Mouse (Mus musculus): ENCODE data around the gene Mospd3. TPM values are rescaled to one million over a fixed set of nuclear protein-coding genes. Genes with fewer than 3 reads are reported as not detected.

Gene Mospd3
- polyA plus RNA-seq, 1 experiment from 2014 or later: 23.1 TPM

GRCm38 (mm10) chr5:137598100-137598826 is 2.6 kb downstream of the Mospd3 start:
- ATAC-seq (ENCODE audit: low read depth): no peak
- no peak overlapping the region for H3K4me2 ChIP-seq (ENCODE audit: low read depth, low read length)
- H3K27me3 ChIP-seq (ENCODE audit: control insufficient read depth, insufficient read depth, low read depth, low read length): no peaks in the 10 kb centered on the region
- H3K9me3 ChIP-seq (replicated peaks; ENCODE audit: control insufficient read depth, low read length): no peaks in the 10 kb centered on the region
- 29% methylated on average over 2 of the region's 2 CpGs for WGBS (ENCODE audit: insufficient replicate concordance)
- H3K4me1 ChIP-seq (ENCODE audit: control insufficient read depth, low read depth, low read length): peaks cover 31% of the 10 kb centered on the region
- H3K4me3 ChIP-seq (ENCODE audit: low read depth, low read length): no peak overlapping the region
- peak overlapping the region; percentile 45; the same call in 1 of the 2 replicates for H3K27ac ChIP-seq (ENCODE audit: low read length)
- H3K9ac ChIP-seq (ENCODE audit: low read depth, low read length): no peak overlapping the region
- H3K36me3 ChIP-seq (ENCODE audit: control insufficient read depth, insufficient read depth): no peaks in the 10 kb centered on the region

GRCm38 (mm10) chr5:137597625-137598024 is 3.2 kb downstream of the Mospd3 start:
- 71% methylated on average over 6 of the region's 6 CpGs for WGBS (ENCODE audit: insufficient replicate concordance)
- Histone ChIP-seq H3K27me3 (ENCODE audit: control insufficient read depth, insufficient read depth, low read depth, low read length) (no peaks in the 10 kb centered on the region), H3K4me2 (ENCODE audit: low read depth, low read length) (no peak overlapping the region), H3K36me3 (ENCODE audit: control insufficient read depth, insufficient read depth) (no peaks in the 10 kb centered on the region), H3K27ac (ENCODE audit: low read length) (peak overlapping the region; percentile 45; the same call in 1 of the 2 replicates), H3K9me3 (replicated peaks; ENCODE audit: control insufficient read depth, low read length) (no peaks in the 10 kb centered on the region), H3K4me3 (ENCODE audit: low read depth, low read length) (no peak overlapping the region), H3K4me1 (ENCODE audit: control insufficient read depth, low read depth, low read length) (peaks cover 29% of the 10 kb centered on the region), H3K9ac (ENCODE audit: low read depth, low read length) (no peak overlapping the region)
- ATAC-seq (ENCODE audit: low read depth): no peak

- no peak for ATAC-seq (ENCODE audit: low read depth)
- H3K4me2 ChIP-seq (ENCODE audit: low read depth, low read length): peak overlapping the region; percentile 44
- no peaks in the 10 kb centered on the region for H3K9me3 ChIP-seq (replicated peaks; ENCODE audit: control insufficient read depth, low read length)
- peaks cover 24% of the 10 kb centered on the region for H3K4me1 ChIP-seq (ENCODE audit: control insufficient read depth, low read depth, low read length)
- H3K27ac ChIP-seq (ENCODE audit: low read length): peak overlapping the region; percentile 23; the same call in 1 of the 2 replicates
- WGBS (ENCODE audit: insufficient replicate concordance): 22% methylated on average over 30 of the region's 30 CpGs
- H3K9ac ChIP-seq (ENCODE audit: low read depth, low read length): peak overlapping the region; percentile 37; the same call in 1 of the 2 replicates
- H3K36me3 ChIP-seq (ENCODE audit: control insufficient read depth, insufficient read depth): no peaks in the 10 kb centered on the region
- peak overlapping the region; percentile 18; the same call in 1 of the 2 replicates for H3K4me3 ChIP-seq (ENCODE audit: low read depth, low read length)
- no peaks in the 10 kb centered on the region for H3K27me3 ChIP-seq (ENCODE audit: control insufficient read depth, insufficient read depth, low read depth, low read length)
These were observed 4.1 kb downstream of the Mospd3 start for GRCm38 (mm10) chr5:137596601-137597261.

- WGBS (ENCODE audit: insufficient replicate concordance): 81% methylated on average over 7 of the region's 7 CpGs
- Histone ChIP-seq H3K9ac (ENCODE audit: low read depth, low read length) (no peak overlapping the region), H3K4me1 (ENCODE audit: control insufficient read depth, low read depth, low read length) (peaks cover 24% of the 10 kb centered on the region), H3K27me3 (ENCODE audit: control insufficient read depth, insufficient read depth, low read depth, low read length) (no peaks in the 10 kb centered on the region), H3K4me3 (ENCODE audit: low read depth, low read length) (no peak overlapping the region), H3K4me2 (ENCODE audit: low read depth, low read length) (no peak overlapping the region), H3K36me3 (ENCODE audit: control insufficient read depth, insufficient read depth) (no peaks in the 10 kb centered on the region), H3K9me3 (replicated peaks; ENCODE audit: control insufficient read depth, low read length) (no peaks in the 10 kb centered on the region), H3K27ac (ENCODE audit: low read length) (no peak overlapping the region)
- ATAC-seq (ENCODE audit: low read depth): no peak
These were observed 4.9 kb downstream of the Mospd3 start for GRCm38 (mm10) chr5:137595921-137596320.

- Histone ChIP-seq H3K4me3 (ENCODE audit: low read depth, low read length) (no peak overlapping the region), H3K27me3 (ENCODE audit: control insufficient read depth, insufficient read depth, low read depth, low read length) (no peaks in the 10 kb centered on the region), H3K27ac (ENCODE audit: low read length) (no peak overlapping the region), H3K4me1 (ENCODE audit: control insufficient read depth, low read depth, low read length) (no peaks in the 10 kb centered on the region), H3K36me3 (ENCODE audit: control insufficient read depth, insufficient read depth) (peaks cover 10% of the 10 kb centered on the region), H3K9ac (ENCODE audit: low read depth, low read length) (no peak overlapping the region), H3K4me2 (ENCODE audit: low read depth, low read length) (no peak overlapping the region), H3K9me3 (replicated peaks; ENCODE audit: control insufficient read depth, low read length) (peaks cover 6% of the 10 kb centered on the region; the same call in 1 of the 2 replicates)
- WGBS (ENCODE audit: insufficient replicate concordance): 70% methylated on average over 5 of the region's 5 CpGs
- ATAC-seq (ENCODE audit: low read depth): no peak
These were observed 10.4 kb downstream of the Mospd3 start for GRCm38 (mm10) chr5:137590507-137590906.

- no peak overlapping the region for H3K27ac ChIP-seq (ENCODE audit: low read length)
- H3K36me3 ChIP-seq (ENCODE audit: control insufficient read depth, insufficient read depth): peaks cover 22% of the 10 kb centered on the region
- WGBS (ENCODE audit: insufficient replicate concordance): 28% methylated on average over 8 of the region's 8 CpGs
- peaks cover 6% of the 10 kb centered on the region; the same call in 1 of the 2 replicates for H3K9me3 ChIP-seq (replicated peaks; ENCODE audit: control insufficient read depth, low read length)
- no peak overlapping the region for H3K9ac ChIP-seq (ENCODE audit: low read depth, low read length)
- H3K4me3 ChIP-seq (ENCODE audit: low read depth, low read length): no peak overlapping the region
- no peak overlapping the region for H3K4me2 ChIP-seq (ENCODE audit: low read depth, low read length)
- H3K27me3 ChIP-seq (ENCODE audit: control insufficient read depth, insufficient read depth, low read depth, low read length): no peaks in the 10 kb centered on the region
- ATAC-seq (ENCODE audit: low read depth): no peak
- no peaks in the 10 kb centered on the region; the same call in 1 of the 2 replicates for H3K4me1 ChIP-seq (ENCODE audit: control insufficient read depth, low read depth, low read length)
These were observed 15.9 kb downstream of the Mospd3 start for GRCm38 (mm10) chr5:137584976-137585375.

- peak overlapping the region; percentile 14 for H3K4me3 ChIP-seq (ENCODE audit: low read depth, low read length)
- ATAC-seq (ENCODE audit: low read depth): no peak
These were observed 17.1 kb downstream of the Mospd3 start for GRCm38 (mm10) chr5:137583670-137584169.

GRCm38 (mm10) chr5:137582702-137583101 is 18.2 kb downstream of the Mospd3 start:
- H3K27me3 ChIP-seq (ENCODE audit: control insufficient read depth, insufficient read depth, low read depth, low read length): no peaks in the 10 kb centered on the region
- WGBS (ENCODE audit: insufficient replicate concordance): 64% methylated on average over 8 of the region's 8 CpGs
- no peak overlapping the region for H3K27ac ChIP-seq (ENCODE audit: low read length)
- peaks cover 36% of the 10 kb centered on the region for H3K36me3 ChIP-seq (ENCODE audit: control insufficient read depth, insufficient read depth)
- H3K4me1 ChIP-seq (ENCODE audit: control insufficient read depth, low read depth, low read length): no peaks in the 10 kb centered on the region; the same call in 1 of the 2 replicates
- ATAC-seq (ENCODE audit: low read depth): no peak
- no peak overlapping the region for H3K9ac ChIP-seq (ENCODE audit: low read depth, low read length)
- H3K4me3 ChIP-seq (ENCODE audit: low read depth, low read length): no peak overlapping the region
- no peak overlapping the region for H3K4me2 ChIP-seq (ENCODE audit: low read depth, low read length)
- H3K9me3 ChIP-seq (replicated peaks; ENCODE audit: control insufficient read depth, low read length): peaks cover 5% of the 10 kb centered on the region; the same call in 1 of the 2 replicates

More at GRCm38 (mm10) chr5:137583670-137584169, 17.1 kb downstream of the Mospd3 start:
- peak overlapping the region; percentile 22; the same call in 1 of the 2 replicates for H3K4me2 ChIP-seq (ENCODE audit: low read depth, low read length)
- no peak overlapping the region for H3K9ac ChIP-seq (ENCODE audit: low read depth, low read length)
- 36% methylated on average over 27 of the region's 27 CpGs for WGBS (ENCODE audit: insufficient replicate concordance)
- H3K9me3 ChIP-seq (replicated peaks; ENCODE audit: control insufficient read depth, low read length): peaks cover 6% of the 10 kb centered on the region; the same call in 1 of the 2 replicates
- no peaks in the 10 kb centered on the region; the same call in 1 of the 2 replicates for H3K4me1 ChIP-seq (ENCODE audit: control insufficient read depth, low read depth, low read length)
- no peaks in the 10 kb centered on the region for H3K27me3 ChIP-seq (ENCODE audit: control insufficient read depth, insufficient read depth, low read depth, low read length)
- no peak overlapping the region for H3K27ac ChIP-seq (ENCODE audit: low read length)
- H3K36me3 ChIP-seq (ENCODE audit: control insufficient read depth, insufficient read depth): peaks cover 30% of the 10 kb centered on the region
